Mouse (Mus musculus): ENCODE measurements around the gene Cd3eap.

- TF ChIP-seq CTCF (IDR thresholded peaks at IDR 0.05; ENCODE audit: extremely low read depth, insufficient read depth, low read length) (no peak), POLR2A (IDR thresholded peaks at IDR 0.05; ENCODE audit: extremely low read depth, insufficient read depth, low read length) (no peak)
These were observed 38.6 kb downstream of the Cd3eap start for GRCm38 (mm10) chr7:19320637-19321036.
